Comparison of ENCODE assay signal across 8 mouse cellular contexts in genomic region chr1:161877580-161878142, GRCm38 (mm10). TPM values are rescaled to one million over a fixed set of nuclear protein-coding genes. Genes with fewer than 3 reads are reported as not detected.
DNase-seq lines count a peak whose midpoint lies in the region; ATAC-seq and TF ChIP-seq lines count a peak whose summit lies in the region.

No protein-coding gene starts in this region.

- H3K9me3 ChIP-seq in forebrain, embryonic 15.5 days, result no peaks in the 10 kb centered on the region
- H3K9me3 ChIP-seq in liver, embryonic 13.5 days (replicated peaks), result no peaks in the 10 kb centered on the region

- no peaks in the 10 kb centered on the region; the same call in 1 of the 2 replicates for H3K4me1 ChIP-seq in bone marrow, adult 2 months (ENCODE audit: control insufficient read depth, insufficient read depth, low read length)
- peaks cover 28% of the 10 kb centered on the region for H3K4me1 ChIP-seq in forebrain, embryonic 15.5 days
- H3K4me1 ChIP-seq in liver, embryonic 13.5 days (replicated peaks), result peaks cover 34% of the 10 kb centered on the region

- DNase-seq in layer of hippocampus, adult 8-10 months (ENCODE audit: low spot score in 2 of 2), result peak; percentile 2 to 8
- DNase-seq in layer of hippocampus, postnatal 25 days (ENCODE audit: extremely low spot score in 1 of 2, low spot score in 1 of 2), result no peak
- no peak for DNase-seq in liver, embryonic 13.5 days
- DNase-seq in thymus, postnatal 4 days, result peak; percentile 17
- no peak for DNase-seq in gastrocnemius, postnatal 36 days
- DNase-seq in layer of hippocampus, postnatal 14 days (ENCODE audit: low spot score in 2 of 2), result no peak

- no peaks in the 10 kb centered on the region for H3K27me3 ChIP-seq in forebrain, embryonic 15.5 days
- H3K27me3 ChIP-seq in liver, embryonic 13.5 days, result no peaks in the 10 kb centered on the region

- H3K36me3 ChIP-seq in forebrain, embryonic 15.5 days, result no peaks in the 10 kb centered on the region
- H3K36me3 ChIP-seq in liver, embryonic 13.5 days, result no peaks in the 10 kb centered on the region; the same call in 1 of the 2 replicates

- WGBS in bone marrow, adult 2 months, result 30% methylated on average over 5 of the region's 5 CpGs
- 17% methylated on average over 5 of the region's 5 CpGs for WGBS in forebrain, embryonic 15.5 days
- 30% methylated on average over 5 of the region's 5 CpGs for WGBS in liver, embryonic 13.5 days (ENCODE audit: insufficient replicate concordance)

- TF ChIP-seq CTCF in bone marrow, adult 2 months (IDR thresholded peaks at IDR 0.05; ENCODE audit: control insufficient read depth, insufficient read depth, low read length), result no peak

- peak overlapping the region; percentile 51 for H3K4me2 ChIP-seq in forebrain, embryonic 15.5 days (replicated peaks)
- H3K4me2 ChIP-seq in liver, embryonic 13.5 days, result peak overlapping the region; percentile 77

- peak overlapping the region; percentile 30 for H3K9ac ChIP-seq in forebrain, embryonic 15.5 days (replicated peaks)
- H3K9ac ChIP-seq in liver, embryonic 13.5 days, result peak overlapping the region; percentile 65

- peak overlapping the region; percentile 6; the same call in 1 of the 2 replicates for H3K27ac ChIP-seq in bone marrow, adult 2 months (ENCODE audit: control insufficient read depth, insufficient read depth, low read depth, low read length, poor library complexity)
- H3K27ac ChIP-seq in forebrain, embryonic 15.5 days (replicated peaks), result peak overlapping the region; percentile 56
- peak overlapping the region; percentile 100 for H3K27ac ChIP-seq in liver, embryonic 13.5 days

- intact Hi-C loops in gastrocnemius, postnatal 36 days (cut with DNase I), result loop anchor here (5.0 kb wide), 1 partner anchor 90 kb away; the partner anchor contains the start of gene Pigc

- no peak for ATAC-seq in forebrain, embryonic 15.5 days (replicated peaks)
- ATAC-seq in liver, embryonic 13.5 days (ENCODE audit: low read depth), result no peak

- H3K4me3 ChIP-seq in bone marrow, adult 2 months (replicated peaks; ENCODE audit: control insufficient read depth, low read depth, low read length), result peak overlapping the region; percentile 83
- H3K4me3 ChIP-seq in forebrain, embryonic 15.5 days, result peak overlapping the region; percentile 89
- H3K4me3 ChIP-seq in liver, embryonic 13.5 days (replicated peaks), result peak overlapping the region; percentile 98

- no peak for TF ChIP-seq POLR2A in bone marrow, adult 2 months (IDR thresholded peaks at IDR 0.05; ENCODE audit: borderline replicate concordance, control insufficient read depth, low read depth, low read length)

RNA-seq across cellular contexts. Expression of gene Suco, which starts 1.2 kb away (rescaled TPM):
- total RNA-seq in layer of hippocampus, adult 8-10 months (2022), result 10 to 100 TPM; 35.1 to 45.5 (median 39.0) TPM
- total RNA-seq in layer of hippocampus, postnatal 25 days (2021), result 10 to 100 TPM; 30.0 to 54.5 TPM
- 20.6 and 30.2 TPM in 2 replicates for polyA plus RNA-seq in bone marrow, adult 2 months (2011; ENCODE audit: insufficient read depth, insufficient read length, low replicate concordance, missing spikeins)
- 32.4 and 32.6 TPM in 2 replicates for polyA plus RNA-seq in forebrain, embryonic 15.5 days (2015; fragmentation: Nextera tagmentation; extraction: Ambion mirVana)
- 10.7 and 12.2 TPM in 2 replicates for polyA plus RNA-seq in liver, embryonic 13.5 days (2015; fragmentation: Nextera tagmentation; extraction: Ambion mirVana)
- 10 to 100 TPM in 1 of 2 experiments, 1 to 10 TPM in 1; 8.5 to 16.2 TPM for total RNA-seq in gastrocnemius, postnatal 36 days (2021)
- total RNA-seq in layer of hippocampus, postnatal 14 days (2021), result 10 to 100 TPM; 28.8 to 36.6 TPM

Comparison
In these comparisons a context has a peak if more than half of its experiments do, and no peak if none do; other contexts are left out.
1. DNase-seq: peak in layer of hippocampus, adult 8-10 months (2 of 2) and thymus, postnatal 4 days (single experiment); none in layer of hippocampus, postnatal 25 days (0 of 2), liver, embryonic 13.5 days (single experiment), gastrocnemius, postnatal 36 days (0 of 2) and layer of hippocampus, postnatal 14 days (0 of 2).
2. H3K27ac ChIP-seq: peak in every context shown above with its lines; median percentile 100 in liver, embryonic 13.5 days; 56 in forebrain, embryonic 15.5 days; 6 in bone marrow, adult 2 months.
3. Peak in every context shown above with its lines, with median percentiles within 50 percentile points of each other: H3K4me3 ChIP-seq.